Mouse (Mus musculus) WW6 (cell line): ENCODE results near the gene A930009A15Rik.

Source experiments
- DNase-seq: peaks from one replicate; pipeline ENCODE4 v3.0.0-alpha.2; 2013; ENCODE audit warnings: low read depth, low spot score

The A930009A15Rik gene

DNA sequence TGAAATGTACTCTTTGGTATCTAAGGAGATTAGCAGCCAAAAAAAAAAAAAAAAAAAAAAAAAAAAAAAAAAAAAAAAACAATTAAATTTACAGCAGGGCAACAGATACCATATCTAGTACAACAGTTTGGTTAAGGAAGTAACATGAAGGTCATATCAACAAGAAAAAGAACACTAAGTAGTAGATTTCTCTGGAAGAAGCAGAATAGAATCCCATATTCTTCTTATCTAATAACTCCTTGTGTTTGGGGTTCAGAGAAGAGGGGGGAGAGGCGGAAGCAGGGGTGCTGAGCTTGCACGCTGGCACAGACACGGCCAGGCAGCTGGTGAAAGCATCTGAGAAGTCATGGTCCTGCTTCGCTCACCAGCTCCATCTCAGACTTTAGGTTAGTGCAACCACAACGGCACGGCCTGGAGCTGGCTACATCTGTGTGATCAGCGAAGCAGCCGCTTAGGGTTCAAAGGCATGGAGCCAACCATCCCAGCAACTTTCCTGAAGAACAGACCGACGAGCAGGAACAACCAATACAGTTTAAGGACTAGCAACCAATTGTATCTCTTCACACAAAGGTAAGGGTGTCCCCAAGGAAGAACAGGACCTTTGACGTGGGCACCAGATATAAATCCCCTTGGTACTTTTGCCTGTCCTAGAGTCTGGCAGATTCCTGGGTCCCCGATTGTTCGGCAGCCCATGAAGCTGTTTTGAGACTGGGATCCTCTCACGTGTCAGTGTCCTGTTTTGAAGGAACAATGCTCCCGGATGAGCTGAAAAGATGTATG lies at the start of gene A930009A15Rik:
Gene A930009A15Rik, plus strand, starts transcription at position 275 of the 780 bp plus-strand sequence.
- no peak for DNase-seq

DNA sequence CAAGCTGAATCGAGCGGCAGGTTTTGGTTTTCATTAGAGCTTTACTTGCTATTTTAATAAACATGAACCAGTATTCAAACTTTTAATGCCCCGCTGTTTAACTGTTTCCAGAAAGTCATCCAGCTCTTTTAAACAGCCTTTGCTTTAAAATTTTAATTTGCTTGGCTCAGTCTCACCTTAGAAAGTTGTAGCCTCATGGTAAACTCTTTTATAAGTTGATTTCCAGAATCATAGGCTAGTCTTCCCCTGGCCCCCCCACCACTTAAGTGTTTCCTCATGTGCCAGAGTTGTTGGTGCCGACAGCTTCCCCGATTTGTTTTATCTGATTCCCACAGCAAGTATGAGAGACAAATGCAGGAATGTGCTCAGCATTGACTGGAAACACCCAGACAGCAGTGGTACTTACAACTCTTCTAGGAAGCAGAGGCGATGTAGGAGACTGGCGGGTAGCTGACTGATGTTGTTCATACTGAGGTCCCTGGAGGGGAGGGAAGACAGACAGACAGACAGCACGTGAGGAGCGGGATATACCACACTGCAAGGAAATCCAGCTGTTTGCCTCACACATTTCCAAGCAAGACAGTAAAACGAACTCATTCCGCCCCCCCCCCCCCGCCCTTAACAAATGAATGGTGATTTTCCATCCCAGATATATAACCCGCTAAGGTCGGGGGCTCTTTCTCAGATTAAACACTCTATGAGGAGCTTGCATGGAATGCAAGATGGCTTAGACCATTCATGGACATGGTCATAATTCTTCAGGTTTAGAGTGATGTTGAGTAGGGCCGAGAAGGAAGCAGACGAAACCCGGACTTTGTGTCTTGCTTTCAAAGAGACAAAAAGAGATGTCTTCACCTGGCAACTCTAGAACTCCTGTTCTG lies 49.3 kb upstream of the A930009A15Rik start:
- no peak for DNase-seq

DNA sequence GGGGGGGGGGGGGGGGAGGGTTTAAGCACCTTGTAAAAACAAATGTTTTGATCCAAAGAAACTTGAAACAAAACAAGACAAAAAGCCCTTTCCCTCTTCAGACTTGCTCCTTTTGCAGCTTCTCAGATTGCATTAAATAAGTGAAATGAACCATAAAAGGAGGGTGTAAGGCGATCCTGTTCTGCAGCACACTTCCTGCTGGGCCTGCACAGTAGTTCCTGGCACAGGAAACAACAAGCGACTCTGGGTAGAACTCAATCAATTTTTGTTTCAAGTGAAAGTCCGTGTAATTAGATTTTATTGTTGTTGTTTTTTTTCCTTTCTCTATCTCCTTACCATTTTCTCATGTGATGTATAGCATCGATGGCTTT lies 48.7 kb upstream of the A930009A15Rik start:
- DNase-seq = no peak

DNA sequence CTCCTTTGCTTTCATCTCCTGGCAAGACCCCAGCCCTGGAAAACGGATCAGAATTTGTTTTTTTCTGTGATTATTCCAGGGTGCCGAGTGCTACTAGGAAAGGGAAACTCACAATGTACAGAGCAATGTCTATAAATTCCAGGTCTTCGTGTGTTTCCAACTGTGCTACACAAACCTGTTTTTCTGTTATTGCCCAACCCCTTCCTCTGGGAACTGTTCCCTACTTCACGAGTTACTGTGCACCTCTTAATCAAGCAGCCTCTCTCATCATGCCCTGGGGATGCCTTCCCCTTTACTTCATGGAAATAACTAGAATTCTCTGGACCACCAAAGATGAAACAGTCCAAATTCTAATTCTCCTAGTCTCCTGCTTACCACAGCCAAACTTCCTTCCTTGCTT lies 40.9 kb upstream of the A930009A15Rik start:
- DNase-seq = no peak

DNA sequence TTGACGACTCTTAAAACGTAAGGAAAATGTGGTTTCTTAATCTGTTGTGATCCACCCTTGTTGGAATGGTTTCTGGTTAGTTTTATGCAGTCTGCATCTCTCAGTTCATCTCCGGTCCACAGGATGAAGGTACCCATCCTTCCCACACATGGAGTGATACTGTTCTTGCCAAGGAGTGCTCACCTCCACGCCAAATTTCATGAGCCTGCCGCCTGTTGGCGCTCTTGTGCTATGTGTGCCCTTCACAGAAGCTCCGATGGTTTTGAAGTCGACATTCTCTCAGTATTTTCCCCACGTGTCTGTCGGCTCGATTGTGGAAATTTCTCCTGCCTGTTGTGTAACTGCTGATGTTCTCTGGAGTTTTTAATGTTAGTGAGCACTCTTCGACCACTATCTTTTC lies 40.0 kb upstream of the A930009A15Rik start:
- no peak for DNase-seq

DNA sequence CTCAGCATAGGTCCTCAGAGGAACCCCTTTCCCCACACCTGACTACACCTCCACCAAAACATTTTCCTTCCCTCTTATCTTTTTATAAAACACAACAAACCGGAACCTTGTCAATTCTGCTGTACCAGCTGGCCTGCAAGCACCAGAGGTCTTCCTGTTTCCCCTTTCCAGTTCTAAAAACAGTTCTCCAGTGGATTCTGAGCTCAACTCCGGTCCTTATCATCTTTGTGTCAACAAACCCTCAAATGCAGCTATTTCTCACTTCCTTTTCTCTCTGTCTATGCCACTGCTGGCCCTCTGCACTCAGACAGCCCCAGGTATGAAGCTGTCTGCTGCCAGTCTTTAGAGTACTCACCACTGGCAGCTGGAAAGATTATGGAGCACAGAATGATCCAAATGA lies 39.0 kb upstream of the A930009A15Rik start:
- no peak for DNase-seq

DNA sequence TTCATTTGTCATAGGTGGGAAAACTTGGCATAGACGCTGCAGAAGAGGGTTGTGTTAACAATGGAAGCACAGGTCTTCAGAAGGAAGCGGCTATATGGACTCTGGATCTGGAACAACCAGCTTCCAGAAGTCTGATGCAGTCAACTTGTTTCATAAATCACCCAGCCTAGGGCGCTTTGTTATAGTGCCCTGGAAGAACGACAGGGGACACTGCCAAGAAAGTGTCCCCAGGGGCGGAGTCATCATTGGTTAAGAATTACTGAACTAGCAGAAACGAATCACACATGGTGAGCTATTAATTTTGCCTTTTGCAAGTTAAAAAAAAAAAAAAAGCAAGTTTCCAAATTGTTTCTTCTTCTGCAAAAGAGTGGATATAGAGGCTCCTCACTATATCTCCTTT lies 26.9 kb upstream of the A930009A15Rik start:
- no peak for DNase-seq

DNA sequence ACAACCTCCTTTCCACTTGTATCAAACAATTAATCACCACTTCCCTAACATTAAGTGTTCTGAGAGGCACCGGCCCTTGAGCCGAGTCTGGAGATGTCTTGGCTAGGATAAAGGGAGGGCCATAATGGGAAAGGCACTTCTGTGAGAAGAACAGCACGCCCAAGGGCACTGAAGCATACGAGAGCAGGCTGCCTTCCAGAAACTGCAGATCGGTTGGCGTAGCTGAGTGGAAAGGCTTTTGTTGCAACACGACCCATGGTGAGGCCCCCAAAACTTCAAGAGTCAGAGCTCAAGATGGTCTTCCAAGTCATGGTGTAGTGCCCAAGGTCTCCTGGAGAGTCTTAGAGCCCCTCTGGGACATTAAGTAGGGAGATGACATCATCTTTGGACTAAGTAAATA lies 19.5 kb upstream of the A930009A15Rik start:
- DNase-seq = no peak

DNA sequence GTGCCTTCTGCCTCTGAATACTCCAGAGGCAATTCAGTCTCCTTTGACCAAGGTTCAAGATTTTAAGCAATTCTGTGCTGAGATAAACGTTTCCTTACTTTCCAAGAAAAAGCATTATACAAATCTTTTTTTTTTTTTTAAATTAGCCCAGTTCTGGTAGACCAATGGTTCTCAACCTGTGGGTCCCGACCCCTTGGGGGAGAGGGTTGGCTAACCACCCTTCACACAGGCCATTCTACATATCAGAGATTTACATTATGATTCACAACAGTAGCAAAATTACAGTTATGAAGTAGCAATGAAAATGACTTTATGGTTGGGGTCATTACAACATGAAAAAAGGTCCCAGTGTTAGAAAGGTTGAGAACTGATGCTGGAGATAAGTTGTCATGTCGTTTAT lies 18.7 kb upstream of the A930009A15Rik start:
- no peak for DNase-seq

DNA sequence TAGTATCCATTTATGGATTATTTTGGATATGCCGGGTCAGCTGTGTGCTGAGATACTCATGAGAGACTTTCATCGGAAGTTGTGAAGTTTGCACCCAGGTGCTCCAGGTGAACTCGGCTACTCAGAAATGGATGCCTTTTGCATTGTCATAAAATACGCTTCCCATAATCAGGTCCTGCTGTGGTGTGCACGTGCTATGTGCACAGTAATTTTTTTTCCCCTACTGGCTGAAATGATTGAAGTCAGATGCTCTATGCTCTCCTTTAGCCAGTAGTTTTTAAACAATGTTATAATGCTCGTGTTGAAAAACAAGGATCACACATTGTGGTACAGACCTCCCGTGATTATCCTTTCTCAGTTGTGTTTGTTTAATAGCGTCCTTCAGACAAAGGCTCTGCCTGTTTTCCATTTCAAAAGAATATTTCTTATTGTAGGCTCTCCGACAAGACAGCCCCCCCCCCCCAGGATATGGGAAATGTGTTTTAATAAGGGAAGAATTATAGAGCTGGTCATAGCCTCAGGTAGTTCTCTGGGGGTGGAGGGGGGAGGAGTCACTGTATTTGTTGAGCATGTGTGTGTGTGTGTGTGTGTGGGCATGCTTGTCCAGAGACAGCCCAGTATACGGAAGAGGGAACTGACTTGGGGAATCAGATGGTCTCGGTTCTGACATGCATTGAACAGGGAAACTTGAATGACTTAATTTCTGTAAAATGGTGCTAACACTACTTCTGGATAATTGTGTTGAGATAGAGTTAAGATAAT lies 16.3 kb upstream of the A930009A15Rik start:
- DNase-seq = no peak

DNA sequence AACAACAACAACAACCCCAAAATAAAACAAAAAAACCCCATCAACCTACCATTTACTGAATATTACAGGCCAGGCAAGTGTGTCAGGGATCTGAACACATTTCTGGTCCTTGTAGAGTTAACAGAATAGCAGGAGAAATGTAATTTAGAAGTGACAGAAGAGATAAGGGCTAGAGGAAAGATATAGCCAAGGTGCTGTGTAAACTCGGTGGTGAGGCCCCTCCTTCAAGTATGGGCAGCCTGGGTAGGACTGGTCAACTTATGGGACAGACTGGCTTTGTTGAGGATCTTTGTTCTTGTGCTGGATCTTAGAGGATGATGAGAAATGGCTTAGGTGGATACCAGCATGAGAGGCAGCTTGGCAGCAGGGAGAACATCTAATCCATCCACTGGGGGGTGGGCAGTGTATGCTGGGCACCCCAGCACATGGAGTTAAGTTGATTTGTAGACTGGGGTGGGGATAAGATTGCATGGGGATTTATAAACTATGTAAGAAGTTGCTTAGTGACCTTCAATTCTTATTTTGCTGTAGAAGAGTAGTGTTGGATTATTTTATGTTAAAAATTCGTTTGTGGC lies 14.5 kb upstream of the A930009A15Rik start:
- no peak for DNase-seq

DNA sequence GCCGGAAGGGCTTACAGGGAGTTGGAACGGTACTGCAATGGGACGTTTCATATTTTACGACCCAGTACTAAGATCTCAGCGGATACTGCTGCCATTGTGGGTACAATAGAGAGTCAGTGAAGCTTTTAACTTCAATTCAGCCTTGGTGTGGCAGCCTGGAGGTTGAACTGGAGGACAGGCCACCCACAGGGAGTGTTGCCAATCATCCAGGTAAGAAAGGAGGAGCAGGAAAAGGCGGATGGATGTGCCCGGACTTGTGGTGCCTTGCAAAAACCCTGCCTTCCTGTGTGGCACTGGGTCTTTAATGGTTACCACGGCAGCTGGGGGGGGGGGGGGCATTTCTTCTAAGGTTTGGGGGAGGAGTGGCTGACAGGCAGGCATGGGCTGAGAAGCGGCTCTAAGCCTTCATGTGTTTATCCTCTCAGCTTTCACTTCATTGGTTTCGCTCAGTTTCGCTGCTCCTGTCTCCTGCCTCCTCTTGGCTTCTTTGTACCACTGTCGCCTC lies 13.0 kb upstream of the A930009A15Rik start:
- no peak for DNase-seq

DNA sequence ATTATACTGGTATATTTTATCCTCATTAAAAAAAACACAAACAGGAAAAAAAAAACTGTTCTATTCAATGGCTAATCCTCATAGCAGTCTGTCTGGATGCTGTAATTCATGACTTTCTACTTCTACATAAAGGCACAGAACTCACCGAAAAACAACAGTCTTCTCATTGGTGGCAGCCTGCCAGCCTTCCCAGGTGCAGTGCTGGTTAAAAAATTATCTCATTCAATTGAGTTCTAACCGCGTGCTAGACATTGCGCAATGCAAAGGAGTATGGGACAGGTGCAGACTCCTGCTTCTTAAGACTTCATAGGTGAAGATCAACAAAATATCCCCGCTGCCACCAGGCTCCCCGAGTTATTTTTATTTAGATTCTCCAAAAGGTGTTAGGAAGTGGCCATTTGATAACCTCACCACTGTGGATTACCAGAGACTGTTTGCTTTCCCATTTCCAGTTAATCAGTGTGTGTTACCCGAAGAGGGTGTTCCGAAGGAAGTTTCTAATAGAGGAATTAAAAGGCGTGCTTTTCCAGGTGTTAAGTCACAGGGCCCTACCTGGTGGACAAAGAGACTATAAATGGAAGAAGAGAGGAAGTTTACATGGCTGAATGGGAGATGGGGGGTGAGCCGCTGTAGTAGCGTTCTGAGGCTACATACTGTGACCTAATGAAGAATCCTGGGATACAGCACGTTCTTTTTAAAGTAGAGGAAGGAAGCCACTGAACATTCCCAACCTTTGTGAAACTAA lies 8.5 kb upstream of the A930009A15Rik start:
- no peak for DNase-seq

DNA sequence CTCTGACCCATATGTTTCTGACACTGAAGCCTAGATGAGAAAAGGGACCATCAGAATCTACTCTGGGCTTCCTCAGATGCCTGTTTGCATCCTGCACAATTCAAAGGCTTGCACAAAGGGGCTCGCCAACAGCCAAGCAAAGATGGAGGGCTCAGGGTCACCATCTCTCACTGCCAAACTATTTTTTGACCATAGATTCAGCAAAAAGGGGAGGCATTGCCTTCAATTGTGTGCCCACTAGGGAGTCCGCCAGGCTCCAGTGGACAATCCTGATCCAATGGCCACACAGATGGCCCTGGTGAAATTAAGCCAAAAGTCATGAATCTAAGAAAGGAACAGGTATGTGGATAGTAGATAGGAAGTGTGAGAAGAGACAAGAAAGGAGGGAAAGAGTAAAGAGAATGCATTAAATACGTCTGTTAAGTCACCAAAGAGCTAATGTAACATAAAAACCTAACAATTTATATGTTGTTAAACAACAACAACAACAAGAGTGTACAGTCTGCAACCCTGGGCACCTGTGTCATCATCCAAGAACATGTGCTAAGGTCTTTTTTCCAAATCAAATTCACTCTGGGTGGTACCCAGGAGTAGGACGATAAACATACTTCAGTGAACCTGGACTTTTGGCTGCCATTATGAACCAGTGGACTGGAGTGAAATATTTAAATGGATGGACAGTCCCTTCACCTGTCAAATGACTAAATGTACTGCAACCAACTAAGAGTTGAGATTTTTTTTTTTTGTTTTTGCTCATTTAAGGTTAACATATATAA lies 6.7 kb upstream of the A930009A15Rik start:
- no peak for DNase-seq

DNA sequence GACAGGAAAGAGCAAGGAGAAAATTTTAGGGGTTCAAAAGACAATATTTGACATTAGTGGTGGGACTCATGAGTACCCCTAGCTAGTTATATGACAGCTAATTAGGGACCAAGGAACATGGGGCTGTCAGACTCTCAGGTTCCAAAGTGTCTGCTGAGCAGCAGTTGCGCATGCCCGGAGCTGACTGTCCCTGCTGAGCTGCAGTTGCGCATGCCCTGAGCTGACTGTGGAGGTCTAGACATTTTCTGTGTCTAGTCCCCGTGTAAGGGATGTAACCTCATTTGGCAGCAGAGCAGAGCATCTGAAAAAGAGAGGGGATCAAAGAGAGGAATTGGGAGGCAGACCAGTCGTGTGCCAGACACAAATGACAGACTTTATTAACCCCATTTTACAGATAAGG lies 5.8 kb upstream of the A930009A15Rik start:
- no peak for DNase-seq

DNA sequence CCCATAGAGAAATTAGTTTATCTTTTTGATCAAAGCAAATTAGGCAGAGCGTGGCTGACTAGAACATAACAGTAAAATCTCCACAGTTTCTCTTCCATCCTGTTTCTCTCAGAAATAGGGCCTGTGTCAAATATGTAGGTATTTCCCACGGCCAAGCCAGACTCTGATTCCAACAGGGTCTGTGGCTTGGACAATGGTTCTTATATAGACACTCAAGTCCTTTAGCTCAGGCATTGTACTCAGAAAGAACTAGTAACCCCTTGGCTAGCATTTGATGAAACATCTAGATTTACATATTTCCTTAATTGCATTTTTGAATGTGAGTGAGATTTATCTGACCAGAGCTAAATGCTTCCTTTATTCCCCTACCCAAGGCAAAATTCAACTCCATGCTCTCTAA lies 791 bp downstream of the A930009A15Rik start:
- no peak for DNase-seq

DNA sequence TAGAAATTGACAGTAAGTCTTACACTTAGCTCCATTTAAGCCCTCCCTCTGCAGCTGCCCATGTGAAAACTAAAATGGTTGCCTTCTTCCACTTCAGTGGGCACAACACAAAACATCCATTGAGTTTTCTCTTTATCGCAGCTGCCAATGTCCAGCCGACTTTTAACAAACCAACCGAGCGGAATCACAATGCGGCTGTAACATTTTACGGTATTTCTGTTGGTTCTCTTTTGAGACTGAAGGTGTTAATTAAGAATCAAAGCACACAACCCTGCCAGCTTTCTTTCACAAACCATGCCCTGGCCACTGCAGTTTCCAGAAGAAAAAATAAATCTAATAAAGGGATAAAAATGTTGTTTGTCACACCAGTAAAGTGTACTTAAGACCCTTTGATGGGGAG lies 1.5 kb downstream of the A930009A15Rik start:
- no peak for DNase-seq

DNA sequence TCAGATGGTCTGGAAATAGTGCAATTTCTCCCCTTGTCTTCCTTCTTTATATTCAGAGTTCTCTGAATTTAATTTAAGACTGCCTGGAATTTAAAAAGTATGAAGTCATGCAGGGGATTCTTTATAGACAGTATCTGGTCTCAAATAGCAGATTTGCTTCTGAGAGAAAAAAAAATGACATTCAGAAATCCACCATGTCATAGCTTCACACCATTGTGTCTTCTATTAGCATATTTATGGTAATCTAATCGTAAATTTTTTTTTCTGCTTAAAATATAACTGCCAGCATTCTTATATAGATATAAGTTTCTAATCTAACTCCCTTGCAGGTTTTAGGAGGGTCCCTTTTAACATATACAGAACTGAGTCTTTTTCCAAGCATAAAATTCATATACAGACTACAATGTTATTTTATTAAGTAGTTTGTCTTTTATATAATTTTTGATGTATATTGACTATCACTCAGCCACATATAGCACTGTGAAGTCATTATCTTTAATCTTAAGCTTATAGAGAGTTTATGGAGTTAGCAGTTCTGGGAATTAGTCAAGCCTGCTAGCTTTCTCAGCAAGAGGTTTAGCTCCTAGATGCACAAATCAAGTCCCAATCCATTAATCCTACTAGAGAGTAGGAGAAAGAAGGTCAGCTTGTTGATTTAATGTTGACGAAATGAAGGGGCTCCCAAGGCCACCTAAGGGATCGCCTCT lies 2.1 kb downstream of the A930009A15Rik start:
- no peak for DNase-seq

DNA sequence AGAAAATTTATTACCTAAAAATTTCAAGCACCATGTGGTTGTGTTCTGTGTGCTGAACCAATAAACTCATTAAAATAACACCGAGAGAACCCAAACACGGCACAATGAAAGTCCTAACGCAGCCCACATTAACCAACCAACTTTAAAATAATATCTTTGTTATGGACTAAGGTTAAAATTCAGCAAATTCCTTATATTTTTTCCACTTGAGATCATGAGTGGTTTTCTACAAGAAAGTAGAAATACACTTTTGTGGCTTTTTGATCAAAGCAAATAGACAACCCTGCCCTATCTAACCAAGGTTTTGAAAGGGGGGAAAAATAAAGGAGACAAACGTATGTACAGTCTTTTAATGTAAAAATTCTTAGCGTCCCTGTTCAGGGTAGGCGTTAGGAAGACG lies 9.3 kb downstream of the A930009A15Rik start:
- no peak for DNase-seq

DNA sequence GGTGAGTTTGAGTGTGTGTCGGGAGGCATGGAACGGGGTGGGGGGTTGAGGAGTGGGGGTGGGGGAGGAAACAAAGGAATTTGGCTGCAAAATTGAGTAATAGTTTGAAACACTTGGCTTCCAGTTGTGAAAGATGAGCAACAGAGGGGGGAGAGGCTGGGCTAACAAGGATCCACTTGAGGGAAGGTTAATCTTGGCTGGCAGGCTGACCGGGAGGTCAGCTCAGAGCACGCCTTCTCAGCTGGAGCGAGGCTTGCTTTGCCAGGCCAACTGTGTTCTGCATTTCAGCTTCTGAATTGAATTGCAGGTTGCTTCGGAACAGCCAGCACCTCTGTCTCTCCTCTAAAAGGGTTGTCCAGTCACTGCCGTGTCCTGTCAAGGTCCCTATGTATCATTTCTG lies 9.7 kb downstream of the A930009A15Rik start:
- no peak for DNase-seq
